Mouse (Mus musculus) erythroid progenitor cell, adult 5-6 weeks (primary cell): Measurements from ENCODE around the gene Plxna1. TPM values are rescaled to one million over a fixed set of nuclear protein-coding genes. Genes with fewer than 3 reads are reported as not detected.

ENCODE experiments used
- ATAC-seq: replicated peaks from 2 replicates; pipeline ENCODE4 v1.8.0; 2016; ENCODE audit warnings: moderate number of reproducible peaks, mild to moderate bottlenecking, moderate TSS enrichment, inconsistent platforms; ENCODE audit not compliant: poor library complexity, low FRiP score, severe bottlenecking
- total RNA-seq, 2 experiments: library from RNA; stranded (forward) in 1 of 2; stranded (reverse) in 1 of 2; fragments of 150-400 nt in 1 of 2; fragments of 186-747, 209-891 nt in 1 of 2; gene quantifications; 2 replicates each; pipeline versions ENCODE4 v1.2.3 to v1.2.4; 2015 to 2017; ENCODE audit warnings: low replicate concordance in 2 of 2

Gene Plxna1
- total RNA-seq, 2 experiments from 2014 or later: 0.30 to 4.6 TPM

- no peak for ATAC-seq
Observed at GRCm38 (mm10) chr6:89338733-89339132, 23.7 kb downstream of the Plxna1 start.

- no peak for ATAC-seq
Observed at GRCm38 (mm10) chr6:89337574-89337973, 24.8 kb downstream of the Plxna1 start.

GRCm38 (mm10) chr6:89333964-89334702, 28.3 kb downstream of the Plxna1 start:
- ATAC-seq: no peak; the same call in 1 of the 2 replicates

GRCm38 (mm10) chr6:89330957-89331356, 31.5 kb downstream of the Plxna1 start:
- ATAC-seq: no peak

- no peak for ATAC-seq
Observed at GRCm38 (mm10) chr6:89328634-89329033, 33.8 kb downstream of the Plxna1 start.

GRCm38 (mm10) chr6:89327746-89328491, 34.5 kb downstream of the Plxna1 start:
- no peak for ATAC-seq

- ATAC-seq: no peak
Observed at GRCm38 (mm10) chr6:89324842-89325241, 37.6 kb downstream of the Plxna1 start.

- ATAC-seq: no peak
Observed at GRCm38 (mm10) chr6:89315263-89315662, 47.2 kb downstream of the Plxna1 start.

- no peak for ATAC-seq
Observed at GRCm38 (mm10) chr6:89311518-89311917, 50.9 kb downstream of the Plxna1 start.

GRCm38 (mm10) chr6:89310236-89310635, 52.2 kb downstream of the Plxna1 start:
- ATAC-seq: no peak

GRCm38 (mm10) chr6:89308213-89308973, 54.0 kb downstream of the Plxna1 start:
- ATAC-seq: no peak

GRCm38 (mm10) chr6:89304375-89305058, 57.9 kb downstream of the Plxna1 start:
- ATAC-seq: no peak

GRCm38 (mm10) chr6:89299818-89300217, 62.6 kb downstream of the Plxna1 start:
- no peak for ATAC-seq

GRCm38 (mm10) chr6:89296909-89297695, 65.3 kb downstream of the Plxna1 start:
- no peak for ATAC-seq

GRCm38 (mm10) chr6:89296001-89296709, 66.3 kb downstream of the Plxna1 start:
- ATAC-seq: no peak

GRCm38 (mm10) chr6:89294621-89295020, 67.8 kb downstream of the Plxna1 start:
- ATAC-seq: no peak

GRCm38 (mm10) chr6:89291494-89291893, 70.9 kb downstream of the Plxna1 start:
- no peak for ATAC-seq

GRCm38 (mm10) chr6:89288156-89288555, 74.3 kb downstream of the Plxna1 start:
- no peak for ATAC-seq
